Mouse (Mus musculus): ENCODE measurements around the gene Afap1l2. TPM values are rescaled to one million over a fixed set of nuclear protein-coding genes. Genes with fewer than 3 reads are reported as not detected.

Gene Afap1l2
- polyA plus RNA-seq, 2 experiments = 0.44 to 0.57 TPM

DNA sequence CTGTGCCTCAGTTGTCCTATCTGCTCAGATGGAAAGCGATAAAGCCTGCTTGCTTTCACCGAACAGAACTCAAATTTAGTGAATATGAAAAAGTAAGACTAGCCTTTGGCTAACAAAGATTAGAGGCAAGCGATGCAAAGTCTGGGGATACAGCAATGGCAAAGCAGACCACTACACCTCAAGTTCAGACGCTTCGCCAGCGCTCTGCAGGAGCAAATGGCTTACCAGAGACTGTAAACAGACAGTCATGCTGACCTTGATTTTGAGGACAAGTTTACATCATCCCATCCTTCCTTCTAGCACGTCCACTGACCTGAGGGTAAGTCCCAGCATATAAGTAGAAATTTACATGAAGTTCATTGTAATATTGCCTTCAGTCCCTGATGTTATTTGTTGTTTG is 61.8 kb downstream of the Afap1l2 start:
- TF ChIP-seq CTCF (IDR thresholded peaks at IDR 0.05; ENCODE audit: low read depth) = no peak
- no peak for TF ChIP-seq EP300 (IDR thresholded peaks at IDR 0.05; ENCODE audit: low read depth)
- no peaks in the 10 kb centered on the region for H3K4me1 ChIP-seq (replicated peaks; ENCODE audit: control insufficient read depth in 2 of 2, insufficient read depth in 2 of 2, low read length in 1 of 2)

GRCm38 (mm10) chr19:56945621-56946020 is 62.4 kb downstream of the Afap1l2 start:
- H3K9me3 ChIP-seq (ENCODE audit: control insufficient read depth, low read length) = no peaks in the 10 kb centered on the region
- no peak for DNase-seq (ENCODE audit: low read depth in 3 of 3, low spot score in 3 of 3)

More for the DNA sequence above, 61.8 kb downstream of the Afap1l2 start:
- no peak for ATAC-seq (ENCODE audit: insufficient read depth)
- H3K4me2 ChIP-seq (ENCODE audit: low read depth) = no peak overlapping the region
- H3K9me3 ChIP-seq (ENCODE audit: control insufficient read depth, low read length) = no peaks in the 10 kb centered on the region
- H3K36me3 ChIP-seq (replicated peaks; ENCODE audit: control insufficient read depth, insufficient read depth, low read depth) = no peaks in the 10 kb centered on the region
- DNase-seq (ENCODE audit: low read depth in 3 of 3, low spot score in 3 of 3) = no peak
- WGBS (ENCODE audit: insufficient replicate concordance) = 67% methylated on average over 7 of the region's 7 CpGs
- no peak overlapping the region for H3K4me3 ChIP-seq (ENCODE audit: insufficient read depth in 1 of 2, low read depth in 2 of 2, low read length in 2 of 2)
- H3K27ac ChIP-seq = no peak overlapping the region
- no peaks in the 10 kb centered on the region for H3K27me3 ChIP-seq (ENCODE audit: control insufficient read depth, insufficient read depth, low read length)
- H3K9ac ChIP-seq (replicated peaks) = no peak overlapping the region

DNA sequence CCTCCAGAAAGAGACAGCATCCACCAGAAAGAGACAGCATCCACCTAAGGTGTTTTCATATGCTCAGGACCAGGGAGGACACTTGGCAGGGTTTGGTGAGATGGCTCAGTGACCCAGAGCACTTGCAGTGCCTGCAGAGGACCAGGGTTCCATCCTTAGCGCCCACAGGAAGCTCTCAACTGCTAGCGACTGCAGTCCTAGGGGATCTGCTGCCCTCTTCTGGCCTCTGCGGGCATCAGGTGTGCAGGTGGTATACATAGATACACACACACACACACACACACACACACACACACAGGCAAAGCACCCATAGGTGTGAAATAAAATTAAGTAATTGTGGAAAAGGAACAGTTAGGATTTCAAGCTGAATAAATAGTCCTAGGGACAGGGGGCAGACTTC is 63.2 kb downstream of the Afap1l2 start:
- no peaks in the 10 kb centered on the region for H3K36me3 ChIP-seq (replicated peaks; ENCODE audit: control insufficient read depth, insufficient read depth, low read depth)
- H3K4me3 ChIP-seq (ENCODE audit: insufficient read depth in 1 of 2, low read depth in 2 of 2, low read length in 2 of 2) = no peak overlapping the region
- H3K9ac ChIP-seq (replicated peaks) = no peak overlapping the region
- ATAC-seq (ENCODE audit: insufficient read depth) (no peak), DNase-seq (ENCODE audit: low read depth in 3 of 3, low spot score in 3 of 3) (no peak)
- H3K27ac ChIP-seq = no peak overlapping the region
- no peaks in the 10 kb centered on the region for H3K4me1 ChIP-seq (replicated peaks; ENCODE audit: control insufficient read depth in 2 of 2, insufficient read depth in 2 of 2, low read length in 1 of 2)
- no peak overlapping the region for H3K4me2 ChIP-seq (ENCODE audit: low read depth)
- 68% methylated on average over 3 of the region's 3 CpGs for WGBS (ENCODE audit: insufficient replicate concordance)
- H3K27me3 ChIP-seq (ENCODE audit: control insufficient read depth, insufficient read depth, low read length) = no peaks in the 10 kb centered on the region
- H3K9me3 ChIP-seq (ENCODE audit: control insufficient read depth, low read length) = no peaks in the 10 kb centered on the region
- no peak for TF ChIP-seq EP300 (IDR thresholded peaks at IDR 0.05; ENCODE audit: low read depth)
- no peak for TF ChIP-seq CTCF (IDR thresholded peaks at IDR 0.05; ENCODE audit: low read depth)

More at GRCm38 (mm10) chr19:56945621-56946020, 62.4 kb downstream of the Afap1l2 start:
- ATAC-seq (ENCODE audit: insufficient read depth) = no peak
- no peak overlapping the region for H3K4me3 ChIP-seq (ENCODE audit: insufficient read depth in 1 of 2, low read depth in 2 of 2, low read length in 2 of 2)
- no peak overlapping the region for H3K4me2 ChIP-seq (ENCODE audit: low read depth)
- no peak overlapping the region for H3K9ac ChIP-seq (replicated peaks)
- WGBS (ENCODE audit: insufficient replicate concordance) = 72% methylated on average over 2 of the region's 2 CpGs
- no peaks in the 10 kb centered on the region for H3K4me1 ChIP-seq (replicated peaks; ENCODE audit: control insufficient read depth in 2 of 2, insufficient read depth in 2 of 2, low read length in 1 of 2)
- H3K27ac ChIP-seq = no peak overlapping the region
- H3K27me3 ChIP-seq (ENCODE audit: control insufficient read depth, insufficient read depth, low read length) = no peaks in the 10 kb centered on the region
- H3K36me3 ChIP-seq (replicated peaks; ENCODE audit: control insufficient read depth, insufficient read depth, low read depth) = no peaks in the 10 kb centered on the region
- no peak for TF ChIP-seq CTCF (IDR thresholded peaks at IDR 0.05; ENCODE audit: low read depth)
- no peak for TF ChIP-seq EP300 (IDR thresholded peaks at IDR 0.05; ENCODE audit: low read depth)

GRCm38 (mm10) chr19:56944211-56944610 is 63.8 kb downstream of the Afap1l2 start:
- no peaks in the 10 kb centered on the region for H3K27me3 ChIP-seq (ENCODE audit: control insufficient read depth, insufficient read depth, low read length)
- H3K9me3 ChIP-seq (ENCODE audit: control insufficient read depth, low read length) = no peaks in the 10 kb centered on the region
- no peak for ATAC-seq (ENCODE audit: insufficient read depth)
- TF ChIP-seq EP300 (IDR thresholded peaks at IDR 0.05; ENCODE audit: low read depth) = no peak
- no peak for TF ChIP-seq CTCF (IDR thresholded peaks at IDR 0.05; ENCODE audit: low read depth)
- no peak overlapping the region for H3K4me3 ChIP-seq (ENCODE audit: insufficient read depth in 1 of 2, low read depth in 2 of 2, low read length in 2 of 2)
- H3K27ac ChIP-seq = no peak overlapping the region
- WGBS (ENCODE audit: insufficient replicate concordance) = 39% methylated on average over 9 of the region's 9 CpGs
- no peak overlapping the region for H3K4me2 ChIP-seq (ENCODE audit: low read depth)
- H3K36me3 ChIP-seq (replicated peaks; ENCODE audit: control insufficient read depth, insufficient read depth, low read depth) = no peaks in the 10 kb centered on the region
- H3K9ac ChIP-seq (replicated peaks) = no peak overlapping the region
- H3K4me1 ChIP-seq (replicated peaks; ENCODE audit: control insufficient read depth in 2 of 2, insufficient read depth in 2 of 2, low read length in 1 of 2) = no peaks in the 10 kb centered on the region
- DNase-seq (ENCODE audit: low read depth in 3 of 3, low spot score in 3 of 3) = no peak

GRCm38 (mm10) chr19:56942216-56942615 is 65.8 kb downstream of the Afap1l2 start:
- Histone ChIP-seq H3K9me3 (ENCODE audit: control insufficient read depth, low read length) (no peaks in the 10 kb centered on the region), H3K27ac (no peak overlapping the region), H3K4me3 (ENCODE audit: insufficient read depth in 1 of 2, low read depth in 2 of 2, low read length in 2 of 2) (no peak overlapping the region), H3K4me2 (ENCODE audit: low read depth) (no peak overlapping the region), H3K36me3 (replicated peaks; ENCODE audit: control insufficient read depth, insufficient read depth, low read depth) (no peaks in the 10 kb centered on the region), H3K9ac (replicated peaks) (no peak overlapping the region), H3K4me1 (replicated peaks; ENCODE audit: control insufficient read depth in 2 of 2, insufficient read depth in 2 of 2, low read length in 1 of 2) (no peaks in the 10 kb centered on the region), H3K27me3 (ENCODE audit: control insufficient read depth, insufficient read depth, low read length) (no peaks in the 10 kb centered on the region)
- no peak for ATAC-seq (ENCODE audit: insufficient read depth)
- TF ChIP-seq EP300 (IDR thresholded peaks at IDR 0.05; ENCODE audit: low read depth) (no peak), CTCF (IDR thresholded peaks at IDR 0.05; ENCODE audit: low read depth) (no peak)
- 72% methylated on average over 7 of the region's 7 CpGs for WGBS (ENCODE audit: insufficient replicate concordance)
- DNase-seq (ENCODE audit: low read depth in 3 of 3, low spot score in 3 of 3) = no peak
